Mouse (Mus musculus): Measurements from ENCODE around the gene Tmem26.

DNA sequence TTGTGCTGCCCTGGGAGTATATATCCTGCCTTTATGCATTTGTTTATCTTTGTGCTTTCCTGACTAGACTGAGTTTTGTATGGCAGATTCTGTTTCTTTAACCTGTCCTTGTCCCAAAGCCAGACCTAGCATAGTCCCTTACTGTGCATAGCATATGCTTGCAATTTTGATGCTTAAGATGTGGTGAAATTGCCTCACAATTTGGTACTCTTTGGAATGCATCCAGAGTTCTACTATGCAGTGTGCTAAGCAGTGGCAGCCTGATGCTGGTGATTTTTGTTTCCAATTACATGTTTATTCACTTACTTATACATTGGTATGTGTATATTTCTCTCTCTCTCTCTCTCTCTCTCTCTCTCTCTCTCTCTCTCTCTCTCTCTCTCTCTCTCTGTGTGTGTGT, 37.9 kb upstream of the Tmem26 start:
- TF ChIP-seq CTCF (IDR thresholded peaks at IDR 0.05; ENCODE audit: borderline replicate concordance, insufficient read depth, low read depth, low read length) (no peak), POLR2A (IDR thresholded peaks at IDR 0.05; ENCODE audit: borderline replicate concordance, insufficient read depth, low read length) (no peak)
